Comparison of ENCODE assay signal across 8 mouse cellular contexts in genomic region chr9:22051958-22052254, GRCm38 (mm10). TPM values are rescaled to one million over a fixed set of nuclear protein-coding genes. Genes with fewer than 3 reads are reported as not detected.
A peak's percentile ranks its signal among the peaks of the same experiment; 100 is the strongest.
DNase-seq lines count a peak whose midpoint lies in the region; ATAC-seq and TF ChIP-seq lines count a peak whose summit lies in the region.

Gene Elavl3, minus strand, starts transcription at chr9:22052023.

- no peaks in the 10 kb centered on the region for H3K9me3 ChIP-seq in embryonic facial prominence, embryonic 12.5 days
- H3K9me3 ChIP-seq in stomach, postnatal 0 days (ENCODE audit: control insufficient read depth, low read length), result no peaks in the 10 kb centered on the region

- peak within 1 kb of the TSS; percentile 67 for H3K4me3 ChIP-seq in gastrocnemius, adult 2 months
- peak within 1 kb of the TSS; percentile 45 for H3K4me3 ChIP-seq in embryonic facial prominence, embryonic 12.5 days
- peak within 1 kb of the TSS; percentile 32 for H3K4me3 ChIP-seq in stomach, postnatal 0 days (ENCODE audit: low read depth, low read length)

- no peak for TF ChIP-seq CTCF in gastrocnemius, adult 2 months (IDR thresholded peaks at IDR 0.05)
- no peak for TF ChIP-seq CTCF in stomach, postnatal 0 days (IDR thresholded peaks at IDR 0.05; ENCODE audit: low read depth)

- peak within 1 kb of the TSS; percentile 69 for H3K4me2 ChIP-seq in embryonic facial prominence, embryonic 12.5 days (replicated peaks)
- peak within 1 kb of the TSS; percentile 50 for H3K4me2 ChIP-seq in stomach, postnatal 0 days (replicated peaks; ENCODE audit: low read depth)

- DNase-seq in gastrocnemius, adult 2 months, result no peak
- no peak for DNase-seq in gastrocnemius, postnatal 4 days (ENCODE audit: low spot score in 2 of 2)
- DNase-seq in MN1 (ENCODE audit: low spot score), result peak; percentile 75
- DNase-seq in kidney, postnatal 14 days, result peak; percentile 18
- peak; percentile 77 for DNase-seq in mesoderm, embryonic 11.5 days (ENCODE audit: low read depth, low spot score)
- peak; percentile 35 for DNase-seq in stomach, postnatal 0 days (ENCODE audit: low spot score)
- no peak for DNase-seq in urinary bladder, adult 2 months (ENCODE audit: low spot score)

- peaks cover 73% of the 10 kb centered on the region for H3K27me3 ChIP-seq in embryonic facial prominence, embryonic 12.5 days
- H3K27me3 ChIP-seq in stomach, postnatal 0 days (ENCODE audit: control insufficient read depth, insufficient read depth, low read length), result peaks cover 10% of the 10 kb centered on the region; the same call in 1 of the 2 replicates

- no peak within 1 kb of the TSS for H3K27ac ChIP-seq in gastrocnemius, adult 2 months
- peak within 1 kb of the TSS; percentile 56; the same call in 1 of the 2 replicates for H3K27ac ChIP-seq in embryonic facial prominence, embryonic 12.5 days
- no peak within 1 kb of the TSS for H3K27ac ChIP-seq in stomach, postnatal 0 days (replicated peaks)

- peak within 1 kb of the TSS; percentile 39 for H3K9ac ChIP-seq in embryonic facial prominence, embryonic 12.5 days
- H3K9ac ChIP-seq in stomach, postnatal 0 days (ENCODE audit: low read length), result no peak within 1 kb of the TSS

- H3K4me1 ChIP-seq in embryonic facial prominence, embryonic 12.5 days, result peaks cover 25% of the 10 kb centered on the region
- peaks cover 2% of the 10 kb centered on the region; the same call in 1 of the 2 replicates for H3K4me1 ChIP-seq in stomach, postnatal 0 days (replicated peaks; ENCODE audit: control insufficient read depth, insufficient read depth)

- intact Hi-C loops in gastrocnemius, adult 2 months (cut with DNase I), result no loop called here

- 2% methylated on average over 18 of the region's 28 CpGs for WGBS in embryonic facial prominence, embryonic 12.5 days
- WGBS in stomach, postnatal 0 days, result under 1% methylated on average over 17 of the region's 28 CpGs

- no peak for TF ChIP-seq EP300 in stomach, postnatal 0 days (optimal IDR thresholded peaks at IDR 0.05)

- H3K36me3 ChIP-seq in embryonic facial prominence, embryonic 12.5 days, result peaks cover 2% of the 10 kb centered on the region
- no peaks in the 10 kb centered on the region; the same call in 1 of the 2 replicates for H3K36me3 ChIP-seq in stomach, postnatal 0 days (ENCODE audit: control insufficient read depth, insufficient read depth, low read length)

- peak; percentile 53 for ATAC-seq in embryonic facial prominence, embryonic 12.5 days (ENCODE audit: insufficient number of reproducible peaks, insufficient read depth, low FRiP score, low TSS enrichment)
- no peak for ATAC-seq in stomach, postnatal 0 days (ENCODE audit: low FRiP score, low TSS enrichment)

RNA-seq across cellular contexts. Expression of gene Elavl3, which starts in this region (rescaled TPM):
- not detected for total RNA-seq in gastrocnemius, adult 2 months (2021)
- total RNA-seq in gastrocnemius, postnatal 4 days (2021), result under 1 TPM; 0.08 to 0.12 TPM
- polyA plus RNA-seq in embryonic facial prominence, embryonic 12.5 days (2016; fragmentation: Nextera tagmentation; extraction: Ambion mirVana), result 6.4 and 8.2 TPM in 2 replicates
- polyA plus RNA-seq in stomach, postnatal 0 days (2015; fragmentation: Nextera tagmentation; extraction: Ambion mirVana), result 0.73 and 1.1 TPM in 2 replicates
- 0.06 and 0.16 TPM in 2 replicates for polyA plus RNA-seq in urinary bladder, adult 2 months (2012; rRNA removed)

Comparison
In these comparisons a context has a peak if more than half of its experiments do, and no peak if none do; other contexts are left out.
1. DNase-seq: peak in MN1 (single experiment), kidney, postnatal 14 days (single experiment), mesoderm, embryonic 11.5 days (single experiment) and stomach, postnatal 0 days (single experiment); none in gastrocnemius, adult 2 months (single experiment), gastrocnemius, postnatal 4 days (0 of 2) and urinary bladder, adult 2 months (single experiment).
2. Peak in every context shown above with its lines, with median percentiles within 50 percentile points of each other: H3K4me3 ChIP-seq.